Mouse (Mus musculus) CH12.LX (cell line): Measurements from ENCODE around the gene Nos1. TPM values are rescaled to one million over a fixed set of nuclear protein-coding genes. Genes with fewer than 3 reads are reported as not detected.
"Not testable (repeated sequence)": the region's sequence is repeated elsewhere in the genome, so short reads cannot be mapped to it uniquely, and the experiment has no call there.

Experiments
- DNase-seq: peaks from one replicate; pipeline ENCODE4 v3.0.0-alpha.2; 2013; ENCODE audit errors: extremely low read depth
- H3K27ac ChIP-seq: 2 replicates; pipeline ENCODE4 v1.5.1; 2012; ENCODE audit warnings: low read depth, mild to moderate bottlenecking, control low read depth, moderate library complexity; ENCODE audit not compliant: insufficient read depth
- H3K27me3 ChIP-seq: replicated peaks from 2 replicates; pipeline ENCODE3; 2012; ENCODE audit warnings: inconsistent platforms
- H3K36me3 ChIP-seq, 2 experiments: replicated peaks in 1 of 2; 2 replicates each; pipeline versions ENCODE3 to v1.6.1; 2012; ENCODE audit warnings: inconsistent platforms in 1 of 2, low read length in 1 of 2, mild to moderate bottlenecking in 1 of 2, mixed read lengths in 1 of 2, moderate library complexity in 1 of 2; ENCODE audit not compliant: control insufficient read depth in 1 of 2, insufficient read depth in 1 of 2
- H3K4me1 ChIP-seq, 2 experiments: 2 replicates each; pipeline ENCODE4 v1.6.1; 2012; ENCODE audit warnings: inconsistent platforms in 1 of 2, moderate library complexity in 1 of 2; ENCODE audit not compliant: insufficient read depth in 2 of 2, control insufficient read depth in 1 of 2
- H3K4me2 ChIP-seq: 2 replicates; pipeline ENCODE4 v1.6.1; 2012; ENCODE audit warnings: low read depth, mild to moderate bottlenecking, control low read depth; ENCODE audit not compliant: poor library complexity, insufficient read depth, severe bottlenecking
- H3K4me3 ChIP-seq, 3 experiments: fragments of 150-350 bp in 1 of 3; sonication (generic) in 1 of 3; replicated peaks in 1 of 3; 2 replicates each; pipeline versions ENCODE3 to v1.5.1; 2011 to 2012; ENCODE audit warnings: low read depth in 2 of 3, low read length in 2 of 3, mild to moderate bottlenecking in 2 of 3, moderate library complexity in 2 of 3, control low read depth in 1 of 3, improper control_type of control experiment in 1 of 3, inconsistent platforms in 1 of 3, mixed read lengths in 1 of 3; ENCODE audit not compliant: poor library complexity in 1 of 3
- H3K79me2 ChIP-seq: replicated peaks from 2 replicates; pipeline ENCODE4 v1.6.1; 2012; ENCODE audit warnings: mild to moderate bottlenecking, moderate library complexity; ENCODE audit not compliant: control insufficient read depth, poor library complexity, insufficient read depth, severe bottlenecking; ENCODE audit errors: extremely low read depth
- H3K9ac ChIP-seq: 2 replicates; pipeline ENCODE4 v1.6.1; 2012; ENCODE audit warnings: low read depth, mild to moderate bottlenecking, control low read depth, moderate library complexity; ENCODE audit not compliant: insufficient read depth
- H3K9me3 ChIP-seq: replicated peaks from 2 replicates; pipeline ENCODE3; 2012; ENCODE audit warnings: low read length, inconsistent platforms, mixed read lengths
- BHLHE40 ChIP-seq: IDR thresholded peaks from 2 replicates; pipeline ENCODE4 v1.6.1; 2011; ENCODE audit warnings: mild to moderate bottlenecking, low read depth, low read length, improper control_type of control experiment
- CHD2 ChIP-seq: IDR thresholded peaks from 2 replicates; pipeline ENCODE4 v1.6.1; 2011; ENCODE audit warnings: low read length, improper control_type of control experiment
- CTCF ChIP-seq, 2 experiments: IDR thresholded peaks in 1 of 2; conservative IDR thresholded peaks in 1 of 2; 2 replicates each; pipeline ENCODE4 v1.5.1; 2011 to 2012; ENCODE audit warnings: low read depth in 2 of 2, low read length in 2 of 2, improper control_type of control experiment in 1 of 2, inconsistent platforms in 1 of 2, mild to moderate bottlenecking in 1 of 2, moderate library complexity in 1 of 2
- E2F4 ChIP-seq: IDR thresholded peaks from 2 replicates; pipeline ENCODE4 v1.6.1; 2011; ENCODE audit warnings: low read depth, low read length, improper control_type of control experiment; ENCODE audit not compliant: insufficient replicate concordance
- ETS1 ChIP-seq: conservative IDR thresholded peaks from 2 replicates; pipeline ENCODE4 v1.6.1; 2012; ENCODE audit warnings: low read depth, mild to moderate bottlenecking, inconsistent platforms, low read length, improper control_type of control experiment, moderate library complexity
- IRF4 ChIP-seq: IDR thresholded peaks from 2 replicates; pipeline ENCODE4 v1.6.1; 2014; ENCODE audit warnings: low read depth, mild to moderate bottlenecking, inconsistent platforms, low read length, improper control_type of control experiment
- JUN ChIP-seq: IDR thresholded peaks from 2 replicates; pipeline ENCODE4 v1.6.1; 2011; ENCODE audit warnings: low read depth, mild to moderate bottlenecking, low read length, improper control_type of control experiment, moderate library complexity; ENCODE audit not compliant: insufficient read depth
- JUND ChIP-seq: conservative IDR thresholded peaks from 2 replicates; pipeline ENCODE4 v1.6.1; 2011; ENCODE audit warnings: low read depth, low read length, improper control_type of control experiment
- MAFK ChIP-seq: IDR thresholded peaks from 2 replicates; pipeline ENCODE4 v1.6.1; 2011; ENCODE audit warnings: low read length, improper control_type of control experiment; ENCODE audit not compliant: insufficient replicate concordance
- MAZ ChIP-seq: IDR thresholded peaks from 2 replicates; pipeline ENCODE4 v1.6.1; 2012; ENCODE audit warnings: low read depth, mild to moderate bottlenecking, inconsistent platforms, low read length, improper control_type of control experiment, moderate library complexity
- MXI1 ChIP-seq: IDR thresholded peaks from 2 replicates; pipeline ENCODE4 v1.6.1; 2011; ENCODE audit warnings: mild to moderate bottlenecking, low read depth, low read length, improper control_type of control experiment
- MYC ChIP-seq: IDR thresholded peaks from 2 replicates; pipeline ENCODE4 v1.6.1; 2011; ENCODE audit warnings: low read depth, mild to moderate bottlenecking, improper control_type of control experiment, low read length
- NELFE ChIP-seq: IDR thresholded peaks from 2 replicates; pipeline ENCODE4 v1.6.1; 2011; ENCODE audit warnings: low read depth, low read length, improper control_type of control experiment
- POLR2AphosphoS2 ChIP-seq: IDR thresholded peaks from 2 replicates; pipeline ENCODE4 v1.6.1; 2011; ENCODE audit warnings: low read depth, low read length, improper control_type of control experiment
- RAD21 ChIP-seq: IDR thresholded peaks from 2 replicates; pipeline ENCODE4 v1.6.1; 2011; ENCODE audit warnings: low read depth, mild to moderate bottlenecking, low read length, improper control_type of control experiment, moderate library complexity
- SIN3A ChIP-seq: IDR thresholded peaks from 2 replicates; pipeline ENCODE4 v1.6.1; 2012; ENCODE audit warnings: low read length, improper control_type of control experiment, inconsistent platforms
- TCF12 ChIP-seq: IDR thresholded peaks from 2 replicates; pipeline ENCODE4 v1.6.1; 2014; ENCODE audit warnings: low read depth, mild to moderate bottlenecking, inconsistent platforms, low read length, improper control_type of control experiment
- USF1 ChIP-seq: IDR thresholded peaks from 2 replicates; pipeline ENCODE4 v1.6.1; 2014; ENCODE audit warnings: low read depth, mild to moderate bottlenecking, inconsistent platforms, low read length, improper control_type of control experiment
- ZC3H11A ChIP-seq: IDR thresholded peaks from 2 replicates; pipeline ENCODE4 v1.6.1; 2012; ENCODE audit warnings: low read depth, mild to moderate bottlenecking, inconsistent platforms, low read length, improper control_type of control experiment
- ZKSCAN1 ChIP-seq: IDR thresholded peaks from 2 replicates; pipeline ENCODE4 v1.6.1; 2012; ENCODE audit warnings: low read depth, inconsistent platforms, low read length, improper control_type of control experiment, borderline replicate concordance
- ZMIZ1 ChIP-seq: IDR thresholded peaks from 2 replicates; pipeline ENCODE4 v1.6.1; 2012; ENCODE audit warnings: low read depth, mild to moderate bottlenecking, inconsistent platforms, low read length, improper control_type of control experiment
- dilution Hi-C: fragments of 300-500 bp; cut with MboI; formaldehyde crosslinking; loops from 2 replicates; pipeline ENCODE4 v1.14.3; 2020; ENCODE audit warnings: low sequenced_read_pairs; ENCODE audit not compliant: extremely low pct_unique_long_range_greater_than_20kb, extremely low pct_ligation_motif_present
- in situ Hi-C: fragments of 300-500 bp; cut with MboI; formaldehyde crosslinking; loops from 3 replicates; pipeline ENCODE4 v1.14.3; 2019; ENCODE audit warnings: low sequenced_read_pairs, low pct_ligation_motif_present, low pct_unique_long_range_greater_than_20kb, mixed read lengths
- polyA plus RNA-seq: library from polyadenylated mRNA; unstranded; fragments of >175 nt; gene quantifications from 2 replicates; pipeline ENCODE4 v1.2.1, GENCODE M21; 2012; ENCODE audit warnings: low read depth; ENCODE audit not compliant: insufficient read length
- total RNA-seq, 2 experiments: library from RNA; depleted of rRNA; stranded (reverse); fragments of 300-350 nt in 1 of 2; fragments of >200 nt in 1 of 2; gene quantifications; 2 replicates each; pipeline ENCODE4 v1.2.3; 2012 to 2014

Nos1 gene
- total and polyA plus RNA-seq, 3 experiments = 2.4 to 17.0 (median 5.6) TPM

DNA sequence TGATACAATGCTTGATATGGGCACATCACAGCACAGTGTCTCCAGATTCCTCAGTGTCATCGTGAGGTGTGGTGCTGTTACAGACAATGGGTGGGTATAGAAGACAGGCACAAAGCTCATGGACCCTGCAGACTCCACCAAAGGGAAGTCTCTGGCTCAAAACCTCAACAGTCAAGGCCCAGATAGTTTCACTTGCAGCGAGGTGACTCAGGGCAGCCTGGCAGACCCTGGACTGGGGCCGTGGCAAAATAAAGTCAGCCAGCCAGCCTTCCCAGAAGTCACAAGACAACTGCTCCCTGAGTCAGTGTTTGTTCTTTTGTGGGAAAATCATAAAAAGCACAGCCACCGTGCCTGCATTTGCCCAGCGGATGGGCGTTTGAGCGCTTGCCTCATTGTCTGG, 93.4 kb downstream of the Nos1 start:
- in situ Hi-C loops = no loop called here
- H3K9me3 ChIP-seq = peaks cover 12% of the 10 kb centered on the region
- no peak overlapping the region for H3K4me2 ChIP-seq
- H3K9ac ChIP-seq = no peak overlapping the region
- H3K36me3 ChIP-seq = no peaks in the 10 kb centered on the region
- H3K27me3 ChIP-seq = no peaks in the 10 kb centered on the region
- TF ChIP-seq ZMIZ1 (no peak), RAD21 (no peak)
- TF ChIP-seq, all 38 proteins: peak for 0
- H3K4me1 ChIP-seq = peaks cover 16 to 33% of the 10 kb centered on the region in 2 experiments
- no peak overlapping the region for H3K27ac ChIP-seq
- H3K4me3 ChIP-seq = no peak overlapping the region
- dilution Hi-C loops = no loop called here
- no peaks in the 10 kb centered on the region for H3K79me2 ChIP-seq
- no peak for DNase-seq

DNA sequence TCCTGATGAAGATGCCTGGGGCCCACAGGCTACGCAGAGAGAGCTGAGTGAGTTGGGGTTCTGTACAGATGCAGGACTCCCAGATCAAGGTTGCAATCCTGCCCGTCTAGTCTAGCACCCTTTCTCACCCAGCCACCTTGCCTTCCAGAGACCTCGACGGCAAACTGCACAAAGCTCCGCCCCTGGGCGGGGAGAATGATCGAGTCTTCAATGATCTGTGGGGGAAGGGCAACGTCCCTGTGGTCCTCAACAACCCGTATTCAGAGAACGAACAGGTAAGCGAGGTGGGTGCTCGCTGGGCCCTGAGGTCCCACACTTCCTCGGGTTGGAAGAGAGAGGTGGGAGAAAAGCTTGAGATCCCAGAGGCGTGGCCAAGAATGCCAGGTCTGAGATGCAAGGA, 98.3 kb downstream of the Nos1 start:
- Histone ChIP-seq H3K9ac (no peak overlapping the region), H3K4me2 (no peak overlapping the region), H3K9me3 (peaks cover 12% of the 10 kb centered on the region), H3K36me3 (no peaks in the 10 kb centered on the region), H3K27me3 (no peaks in the 10 kb centered on the region), H3K4me3 (no peak overlapping the region), H3K79me2 (no peaks in the 10 kb centered on the region), H3K4me1 (peaks cover 3 to 21% of the 10 kb centered on the region in 2 experiments; a peak in 3 of 4 replicates), H3K27ac (no peak overlapping the region)
- in situ Hi-C loops = no loop called here
- TF ChIP-seq BHLHE40 (no peak), CHD2 (no peak), E2F4 (no peak), IRF4 (no peak), ZC3H11A (no peak), TCF12 (no peak)
- no peak for DNase-seq
- dilution Hi-C loops = no loop called here

DNA sequence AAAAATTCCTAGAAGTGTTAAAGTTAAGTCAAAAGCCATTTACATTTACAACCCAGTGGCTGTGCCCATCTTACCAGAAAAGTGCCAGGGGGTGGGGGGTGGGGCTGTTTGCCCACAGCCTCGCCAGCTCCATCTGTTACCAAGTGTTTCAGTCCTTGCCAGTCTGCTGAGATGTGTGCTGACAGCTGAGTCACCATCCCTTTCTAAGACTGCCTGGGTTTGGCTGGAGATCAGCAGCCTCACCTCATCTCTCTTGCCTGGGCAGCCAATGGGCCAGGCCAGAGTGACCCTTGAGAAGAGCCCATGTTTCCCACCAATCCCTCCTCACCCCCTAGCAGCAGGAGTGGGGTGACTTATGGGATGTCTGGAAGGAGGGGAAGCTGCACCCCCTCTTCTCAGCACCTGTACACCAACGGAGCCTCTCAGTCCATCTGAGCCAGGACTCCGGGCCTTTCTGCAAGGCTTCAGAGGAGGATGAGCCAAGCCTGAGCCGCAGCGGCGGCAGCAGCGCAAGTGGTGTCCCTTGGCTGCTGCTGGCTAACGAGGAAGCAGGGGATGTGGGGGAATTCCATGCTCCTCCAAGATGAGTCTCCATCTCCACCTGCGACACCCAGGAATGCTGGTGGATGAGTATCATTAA, 100.2 kb downstream of the Nos1 start:
- TF ChIP-seq MAZ (no peak), MAFK (no peak), MXI1 (no peak), ZKSCAN1 (no peak), NELFE (no peak), RAD21 (no peak), ETS1 (no peak), JUND (no peak), TCF12 (no peak), CTCF (conservative IDR thresholded peaks at IDR 0.05 in 1 of 2, IDR thresholded peaks at IDR 0.05 in 1 of 2; ENCODE audit: low read depth in 2 of 2, low read length in 2 of 2) (no peak), POLR2AphosphoS2 (no peak), SIN3A (no peak), USF1 (no peak), MYC (no peak), JUN (no peak), CHD2 (no peak)
- peaks cover 11 to 32% of the 10 kb centered on the region in 2 experiments; a peak in 3 of 4 replicates for H3K4me1 ChIP-seq
- no peaks in the 10 kb centered on the region for H3K79me2 ChIP-seq
- no peak for DNase-seq
- H3K36me3 ChIP-seq = no peaks in the 10 kb centered on the region
- peaks cover 12% of the 10 kb centered on the region for H3K9me3 ChIP-seq
- no peak overlapping the region for H3K4me3 ChIP-seq
- dilution Hi-C loops = no loop called here
- in situ Hi-C loops = no loop called here
- H3K27ac ChIP-seq = no peak overlapping the region
- no peaks in the 10 kb centered on the region for H3K27me3 ChIP-seq
- no peak overlapping the region for H3K4me2 ChIP-seq
- H3K9ac ChIP-seq = no peak overlapping the region

DNA sequence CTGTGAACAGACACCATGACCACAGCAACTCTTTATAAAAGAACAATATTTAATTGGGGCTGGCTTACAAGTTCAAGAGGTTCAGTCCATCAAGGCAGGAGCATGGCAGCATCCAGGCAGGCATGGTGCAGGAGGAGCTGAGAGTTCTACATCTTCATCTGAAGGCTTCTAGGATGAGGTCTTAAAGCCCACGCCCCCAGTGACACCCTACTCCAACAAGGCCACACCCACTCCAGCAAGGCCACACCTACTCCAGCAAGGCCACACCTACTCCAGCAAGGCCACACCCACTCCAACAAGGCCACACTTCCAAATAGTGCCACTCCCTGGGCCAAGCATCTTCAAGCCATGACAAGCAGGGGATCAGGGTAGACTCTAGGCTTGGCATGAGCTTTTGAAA, 101.6 kb downstream of the Nos1 start:
- H3K36me3 ChIP-seq, H3K4me3 ChIP-seq, H3K9ac ChIP-seq, H3K9me3 ChIP-seq, DNase-seq, H3K27me3 ChIP-seq, dilution Hi-C loops, H3K4me2 ChIP-seq, in situ Hi-C loops, H3K79me2 ChIP-seq, H3K27ac ChIP-seq: not testable (repeated sequence)
- peaks cover 11 to 32% of the 10 kb centered on the region in 2 experiments; a peak in 3 of 4 replicates for H3K4me1 ChIP-seq
